26 mouse cellular contexts compared by ENCODE assay signal in genomic region chr13:43036510-43036909, GRCm38 (mm10).
DNase-seq lines count a peak whose midpoint lies in the region; ATAC-seq lines count a peak whose summit lies in the region.
"Had no signal": no experiment of that assay in that cellular context is flagged by ENCODE, and none has a peak within 500 bp of the region (broad histone marks: within the 10 kb centered on the region; RNA-seq: fewer than 3 reads in every experiment).

No protein-coding gene starts in this region.

- H3K27me3 ChIP-seq in embryonic facial prominence, embryonic 14.5 days (replicated peaks; ENCODE audit: control insufficient read depth, insufficient read depth, low read length), result no peaks in the 10 kb centered on the region
- H3K27me3 ChIP-seq in embryonic facial prominence, embryonic 10.5 days (replicated peaks; ENCODE audit: low read depth, poor library complexity, severe bottlenecking), result no peaks in the 10 kb centered on the region
- H3K27me3 ChIP-seq in limb, embryonic 13.5 days, result no peaks in the 10 kb centered on the region
- H3K27me3 ChIP-seq: CH12.LX; embryonic facial prominence, embryonic 12.5 days; forebrain, embryonic 13.5 days; forebrain, embryonic 15.5 days; Patski had no signal

- no peak overlapping the region for H3K4me2 ChIP-seq in embryonic facial prominence, embryonic 14.5 days (ENCODE audit: low read depth, low read length)
- H3K4me2 ChIP-seq in limb, embryonic 13.5 days (replicated peaks), result no peak overlapping the region
- H3K4me2 ChIP-seq: embryonic facial prominence, embryonic 12.5 days; forebrain, embryonic 13.5 days; forebrain, embryonic 15.5 days had no signal

- WGBS in embryonic facial prominence, embryonic 14.5 days, result 70% methylated on average over 6 of the region's 6 CpGs
- 82% methylated on average over 6 of the region's 6 CpGs for WGBS in embryonic facial prominence, embryonic 10.5 days
- 58% methylated on average over 6 of the region's 6 CpGs for WGBS in limb, embryonic 13.5 days

- H3K9ac ChIP-seq in embryonic facial prominence, embryonic 14.5 days (ENCODE audit: low read depth, low read length), result no peak overlapping the region
- H3K9ac ChIP-seq in limb, embryonic 13.5 days, result no peak overlapping the region
- H3K9ac ChIP-seq: embryonic facial prominence, embryonic 12.5 days; forebrain, embryonic 13.5 days; forebrain, embryonic 15.5 days; forebrain, postnatal 0 days had no signal

- ATAC-seq in embryonic facial prominence, embryonic 14.5 days (ENCODE audit: low read depth), result peak; percentile 50; the same call in 1 of the 2 replicates
- ATAC-seq in limb, embryonic 13.5 days (ENCODE audit: low FRiP score, low read depth), result peak; percentile 19; the same call in 1 of the 2 replicates
- ATAC-seq: activated CD4-positive, CD25-positive, alpha-beta regulatory T cell, adult 4 months; CD4-positive, CD25-positive, alpha-beta regulatory T cell, adult 4 months; forebrain, embryonic 13.5 days; forebrain, embryonic 15.5 days; forebrain, postnatal 0 days; Patski had no signal

- intact Hi-C loops in heart, postnatal 36 days (cut with DNase I), result no loop called here

- no peaks in the 10 kb centered on the region for H3K9me3 ChIP-seq in embryonic facial prominence, embryonic 14.5 days (ENCODE audit: control insufficient read depth, low read length)
- H3K9me3 ChIP-seq in embryonic facial prominence, embryonic 10.5 days, result peaks cover 3% of the 10 kb centered on the region; the same call in 1 of the 2 replicates
- peaks cover 10% of the 10 kb centered on the region; the same call in 1 of the 2 replicates for H3K9me3 ChIP-seq in limb, embryonic 13.5 days
- H3K9me3 ChIP-seq: embryonic facial prominence, embryonic 12.5 days; forebrain, embryonic 15.5 days; G1E had no signal

- no peak overlapping the region for H3K27ac ChIP-seq in embryonic facial prominence, embryonic 14.5 days (replicated peaks; ENCODE audit: low read depth, low read length)
- no peak overlapping the region for H3K27ac ChIP-seq in embryonic facial prominence, embryonic 10.5 days (replicated peaks)
- no peak overlapping the region for H3K27ac ChIP-seq in limb, embryonic 13.5 days
- H3K27ac ChIP-seq: embryonic facial prominence, embryonic 12.5 days; forebrain, embryonic 13.5 days; forebrain, embryonic 15.5 days had no signal

- no peaks in the 10 kb centered on the region for H3K4me1 ChIP-seq in embryonic facial prominence, embryonic 14.5 days (ENCODE audit: control insufficient read depth, insufficient read depth, low read length)
- H3K4me1 ChIP-seq in embryonic facial prominence, embryonic 10.5 days, result no peaks in the 10 kb centered on the region
- H3K4me1 ChIP-seq in limb, embryonic 13.5 days, result 0 out of 2 replicates have a peak, but pooled peaks cover 4% of the 10 kb centered on the region
- H3K4me1 ChIP-seq: embryonic facial prominence, embryonic 12.5 days; forebrain, embryonic 13.5 days; forebrain, embryonic 15.5 days had no signal

- no peaks in the 10 kb centered on the region for H3K36me3 ChIP-seq in embryonic facial prominence, embryonic 14.5 days (ENCODE audit: control insufficient read depth, insufficient read depth, low read length)
- no peaks in the 10 kb centered on the region for H3K36me3 ChIP-seq in embryonic facial prominence, embryonic 10.5 days (replicated peaks)
- no peaks in the 10 kb centered on the region for H3K36me3 ChIP-seq in limb, embryonic 13.5 days
- H3K36me3 ChIP-seq: embryonic facial prominence, embryonic 12.5 days; forebrain, embryonic 15.5 days; G1E had no signal

- peak; percentile 10 for DNase-seq in embryonic facial prominence, embryonic 14.5 days (ENCODE audit: low spot score)
- no peak for DNase-seq in embryonic facial prominence, embryonic 10.5 days (ENCODE audit: low spot score)
- peak; percentile 73 for DNase-seq in heart, adult 11 months
- no peak for DNase-seq in heart, postnatal 36 days
- peak; percentile 63 for DNase-seq in brain, adult 2 months (ENCODE audit: low read depth, low spot score)
- DNase-seq in cerebellum, adult 9-10 months, result no peak
- DNase-seq: adrenal gland, adult 8-10 months; adrenal gland, postnatal 14 days; adrenal gland, postnatal 36 days; B cell, adult 2 months; cerebellum, adult 11 months; cerebellum, adult 2 months; cerebellum, adult 9-11 months; cerebellum, postnatal 14 days; cerebellum, postnatal 36 days; embryo, embryonic 11 days; forebrain, postnatal 0 days had no signal

- H3K4me3 ChIP-seq in embryonic facial prominence, embryonic 14.5 days (ENCODE audit: low read depth, low read length), result no peak overlapping the region
- H3K4me3 ChIP-seq in embryonic facial prominence, embryonic 10.5 days, result no peak overlapping the region
- H3K4me3 ChIP-seq in limb, embryonic 13.5 days, result no peak overlapping the region
- H3K4me3 ChIP-seq: embryonic facial prominence, embryonic 12.5 days; forebrain, embryonic 13.5 days; forebrain, embryonic 15.5 days had no signal

Comparison
In these comparisons a context has a peak if more than half of its experiments do, and no peak if none do; other contexts are left out.
1. DNase-seq: peak in embryonic facial prominence, embryonic 14.5 days (single experiment), heart, adult 11 months (single experiment) and brain, adult 2 months (single experiment); none in embryonic facial prominence, embryonic 10.5 days (single experiment), heart, postnatal 36 days (0 of 2) and cerebellum, adult 9-10 months (single experiment).